Mouse (Mus musculus) adrenal gland, postnatal 10 days (tissue): ENCODE measurements around the gene Det1. TPM values are rescaled to one million over a fixed set of nuclear protein-coding genes. Genes with fewer than 3 reads are reported as not detected.

Source experiments
- DNase-seq: peaks from one replicate; pipeline ENCODE4 v3.0.0; 2021; ENCODE audit warnings: mixed read lengths
- microRNA-seq: library from miRNA; unstranded; fragments of <30 nt; microRNA quantifications from one replicate; pipeline ENCODE4 v1.2.0, GENCODE M21; 2021
- total RNA-seq, 2 experiments: library from RNA; stranded (reverse); gene quantifications; 2 replicates each; pipeline ENCODE4 v1.2.3; 2021

Gene Det1
- total RNA-seq, 2 experiments from 2014 or later: 12.2 to 14.2 TPM

GRCm38 (mm10) chr7:78782639-78783581, 64.2 kb downstream of the Det1 start, which contains the start of the genes Mrps11 and Mrpl46:
Mrps11 (plus strand) TSS chr7:78783119.
Mrpl46 (minus strand) TSS chr7:78783531.
- DNase-seq: peak; percentile 93

GRCm38 (mm10) chr7:78778741-78779140, 68.3 kb downstream of the Det1 start:
- no peak for DNase-seq

Small RNA genes lying within 50 kb of the gene (microRNA-seq; reads per million reads assigned to microRNA genes)
- gene Mir7-2: 67.4 reads per million, percentile 39 among the genes with 10 or more reads in this experiment

Other genes starting within 250 kb of the Det1 start
- gene Ntrk3, start 109.3 kb downstream of the Det1 start, total RNA-seq: 10 to 100 TPM; 26.7 to 52.1 TPM
- gene Mrps11, start 64.1 kb downstream of the Det1 start, total RNA-seq: 10 to 100 TPM; 77.9 to 82.5 TPM
- gene Mrpl46, start 63.7 kb downstream of the Det1 start, total RNA-seq: 10 to 100 TPM; 44.0 to 46.5 TPM
- 10 to 100 TPM; 23.3 to 26.6 TPM for gene Aen, start 48.6 kb upstream of the Det1 start, total RNA-seq
- 1 to 10 TPM; 6.5 to 8.8 TPM for gene Isg20, start 66.2 kb upstream of the Det1 start, total RNA-seq
- 1 to 10 TPM in 1 of 2 experiments, under 1 TPM in 1; 0.45 to 2.6 TPM for gene Acan, start 206.2 kb upstream of the Det1 start, total RNA-seq